Mouse (Mus musculus): ENCODE measurements around the gene Cilp2.

Cilp2 gene

DNA sequence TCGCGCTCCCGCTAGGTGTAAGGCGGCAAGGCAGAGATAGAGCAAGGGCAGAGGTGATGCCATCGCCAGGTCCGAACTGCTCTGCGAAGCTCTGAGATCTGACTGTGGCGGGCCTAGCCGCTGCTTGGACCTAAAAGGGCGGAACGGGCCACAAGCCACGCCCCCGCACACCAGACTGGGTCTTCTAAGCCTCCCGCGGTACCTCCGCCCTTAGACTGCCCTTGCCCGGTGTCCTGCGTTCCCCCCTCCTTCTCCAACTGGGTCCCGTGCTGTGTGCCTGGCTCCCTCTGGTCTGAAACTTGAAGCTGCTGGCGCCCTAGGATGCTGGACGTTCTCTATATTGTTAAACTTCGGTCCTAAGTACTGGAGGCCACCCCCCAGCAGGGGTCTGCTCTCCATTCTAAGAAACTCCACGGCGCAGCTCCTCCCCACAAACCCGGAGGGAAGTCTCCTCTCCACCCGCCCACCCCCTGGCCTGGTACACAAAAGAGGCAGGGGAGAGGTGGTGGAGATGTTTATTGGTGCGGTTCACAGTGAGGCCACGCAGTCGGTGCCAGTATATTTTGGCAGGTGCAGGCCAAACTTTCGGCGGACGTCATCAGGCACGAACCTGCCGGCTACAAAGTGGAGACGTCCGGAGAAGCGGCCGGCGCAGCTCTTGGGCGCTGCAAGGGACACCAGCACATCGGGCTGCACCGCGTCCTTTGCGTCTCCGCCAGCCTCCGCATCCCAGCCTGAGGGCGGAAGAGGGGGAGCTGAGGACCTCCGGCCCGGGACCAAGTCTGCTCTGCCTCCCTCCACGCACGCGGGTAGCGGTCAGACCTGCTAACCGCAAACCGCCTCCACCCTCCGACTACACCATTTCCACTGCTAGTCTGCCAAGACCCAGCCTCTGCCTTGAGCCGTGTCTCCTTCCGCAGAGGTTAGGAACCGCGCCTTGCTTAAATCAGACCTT lies at the start of gene Cilp2:
TSS of gene Cilp2 (minus strand) at position 399 of the 955 bp plus-strand sequence.
- in situ Hi-C loops (cut with MboI; ENCODE audit: unreplicated experiment in 2 of 2), result no loop called here

DNA sequence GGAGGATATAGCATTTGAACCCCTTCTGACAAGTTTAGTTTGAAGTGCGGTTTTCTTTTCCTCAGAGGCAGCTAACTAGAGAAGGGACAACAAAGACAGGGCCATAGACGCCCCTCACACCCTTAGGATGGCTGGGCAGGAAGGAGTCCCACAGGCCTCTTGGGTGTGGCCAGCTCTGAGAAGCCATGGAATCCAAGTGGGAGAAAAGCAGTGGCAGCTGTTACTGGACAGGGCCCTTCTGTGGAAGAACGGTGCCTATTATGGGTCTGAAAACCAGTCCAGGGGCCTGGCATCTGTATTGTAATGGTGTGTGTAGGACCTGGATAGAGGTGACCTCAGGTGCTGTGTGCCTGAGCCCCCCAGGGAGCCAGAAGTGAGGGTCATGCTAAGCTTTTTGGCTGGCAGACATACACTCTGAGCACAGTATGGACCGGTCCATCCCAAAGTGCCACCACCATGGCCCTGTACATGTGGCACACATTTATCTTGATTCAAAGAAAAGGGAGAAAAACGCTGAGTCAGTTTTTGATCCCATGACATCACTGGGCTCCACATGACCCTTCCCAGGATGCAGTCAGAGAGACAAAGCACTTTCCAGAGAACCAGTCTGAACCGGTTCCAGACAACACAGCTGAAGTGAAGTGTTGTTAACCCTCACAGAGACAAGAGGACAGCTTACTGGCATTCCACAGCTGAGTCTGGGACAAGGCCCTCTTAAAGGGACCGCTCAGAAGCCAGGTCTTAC lies 48.7 kb upstream of the Cilp2 start:
- in situ Hi-C loops (cut with MboI; ENCODE audit: unreplicated experiment in 2 of 2), result no loop called here

GRCm38 (mm10) chr8:69935431-69935830 lies 47.9 kb upstream of the Cilp2 start:
- in situ Hi-C loops (cut with MboI; ENCODE audit: unreplicated experiment in 2 of 2), result no loop called here

DNA sequence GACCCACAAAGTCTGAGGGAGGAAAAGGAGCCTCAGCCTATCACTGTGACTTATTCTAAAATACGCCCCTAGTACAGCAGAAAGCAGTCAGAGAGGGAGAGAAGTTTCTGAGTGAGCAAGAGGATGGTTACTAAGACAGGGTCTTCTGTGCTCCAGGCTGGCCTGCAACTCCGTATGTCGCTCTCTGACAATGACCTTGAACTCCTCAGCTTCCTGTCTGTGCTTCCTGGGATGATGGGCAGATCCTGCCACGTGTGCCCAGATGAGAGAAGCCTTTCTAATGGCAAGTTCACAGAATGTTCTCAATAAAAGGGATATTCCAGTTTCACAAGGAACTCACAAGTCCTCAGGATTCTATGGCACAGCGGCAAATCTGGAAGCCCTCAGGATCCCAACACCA lies 47.1 kb upstream of the Cilp2 start:
- in situ Hi-C loops (cut with MboI; ENCODE audit: unreplicated experiment in 2 of 2), result loop anchor here in 1 of 2 experiments (5.0 kb wide), 1 partner anchor 33 kb away; no protein-coding TSS in a partner anchor

- in situ Hi-C loops (cut with MboI; ENCODE audit: unreplicated experiment in 2 of 2), result loop anchor here in 1 of 2 experiments (5.0 kb wide), 1 partner anchor 33 kb away; no protein-coding TSS in a partner anchor
Observed at GRCm38 (mm10) chr8:69933811-69934210, 46.3 kb upstream of the Cilp2 start.

- in situ Hi-C loops (cut with MboI; ENCODE audit: unreplicated experiment in 2 of 2), result no loop called here
Observed at GRCm38 (mm10) chr8:69926901-69927300, 39.4 kb upstream of the Cilp2 start.

GRCm38 (mm10) chr8:69923986-69924385 lies 36.5 kb upstream of the Cilp2 start:
- in situ Hi-C loops (cut with MboI; ENCODE audit: unreplicated experiment in 2 of 2), result loop anchor here (5.0 kb wide), 3 partner anchors 78 to 238 kb away; partner anchors contain the start of gene Ncan (in 1 of the 2)

DNA sequence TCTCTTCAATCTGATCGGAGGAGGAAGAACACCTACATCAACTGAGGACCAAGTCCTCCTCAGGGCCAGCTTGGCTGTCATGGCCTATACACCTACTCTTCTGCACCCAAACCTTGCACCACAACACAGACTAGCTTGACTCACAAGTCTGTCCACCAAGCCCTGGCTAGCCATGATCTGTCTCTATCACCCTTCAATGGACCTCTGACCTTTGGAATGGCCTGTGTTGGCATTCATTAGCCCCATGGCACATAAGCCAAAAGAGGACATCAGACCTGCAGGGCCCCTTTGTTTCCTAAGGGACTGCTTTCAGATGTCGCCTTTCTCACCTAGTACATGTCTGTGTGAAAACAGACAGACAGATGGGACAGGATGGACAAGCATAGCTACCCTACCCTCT lies 33.7 kb upstream of the Cilp2 start:
- in situ Hi-C loops (cut with MboI; ENCODE audit: unreplicated experiment in 2 of 2), result loop anchor here (5.0 kb wide), 3 partner anchors 81 to 241 kb away; partner anchors contain the start of gene Ncan (in 1 of the 2)

DNA sequence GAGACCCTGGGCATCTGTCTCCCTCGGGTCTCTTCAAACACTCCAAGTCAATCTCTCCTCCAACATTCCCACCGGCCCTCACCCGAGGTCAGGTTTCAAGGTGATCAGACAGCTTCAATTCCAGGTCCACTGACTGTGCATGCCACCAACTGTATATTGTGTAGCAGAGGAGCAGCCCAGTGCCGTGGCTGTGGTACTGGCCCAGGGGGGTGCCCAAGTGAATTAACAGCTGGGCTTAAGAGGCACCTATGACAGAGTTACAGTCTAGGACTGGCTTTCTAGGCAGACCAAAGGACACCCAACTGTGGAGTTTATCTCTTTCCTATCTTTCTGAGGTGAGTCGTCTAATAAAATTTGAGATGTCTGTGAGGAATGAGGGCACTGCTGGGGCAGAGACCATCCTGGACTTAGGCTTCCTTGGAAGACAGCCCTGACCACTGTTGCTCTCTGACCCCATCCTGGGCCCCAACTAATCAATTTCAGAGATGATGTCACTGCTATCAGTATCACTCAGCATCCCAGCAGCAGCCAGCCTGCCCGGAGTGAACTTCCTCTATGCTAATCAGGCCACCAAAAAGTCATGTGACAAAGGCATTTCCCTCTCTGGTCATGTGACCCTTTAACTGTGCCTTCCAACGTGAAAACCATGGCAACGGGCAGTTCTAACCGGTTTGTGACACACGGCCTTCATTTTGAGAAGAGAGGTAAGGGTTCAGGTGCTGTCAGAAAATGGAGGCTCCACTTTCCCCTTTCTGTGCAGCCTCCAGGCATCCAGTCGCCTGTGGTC lies 32.6 kb upstream of the Cilp2 start:
- in situ Hi-C loops (cut with MboI; ENCODE audit: unreplicated experiment in 2 of 2), result loop anchor here (5.0 kb wide), 4 partner anchors 82 to 247 kb away; partner anchors contain the start of gene Ncan (in 1 of the 2)

DNA sequence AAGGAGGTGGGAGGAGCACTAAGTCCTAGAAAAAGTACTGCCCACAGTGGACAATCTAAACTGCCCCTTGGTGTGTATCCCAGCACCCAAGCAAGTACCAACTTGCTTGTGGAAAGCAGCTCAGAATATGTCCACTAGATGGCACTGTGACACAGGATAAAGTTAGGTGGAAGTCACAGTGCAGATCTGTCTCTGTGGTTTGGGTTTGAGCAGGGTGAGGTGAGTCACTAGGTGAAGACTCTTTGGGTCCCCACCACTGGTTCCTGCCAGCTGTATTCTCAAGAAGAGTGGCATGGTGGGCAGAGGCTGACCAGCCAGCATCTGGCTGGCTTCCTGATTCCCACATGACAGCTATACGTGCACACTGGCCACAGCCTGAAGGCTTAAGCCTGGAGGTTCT lies 31.5 kb upstream of the Cilp2 start:
- in situ Hi-C loops (cut with MboI; ENCODE audit: unreplicated experiment in 2 of 2), result loop anchor here in 1 of 2 experiments (5.0 kb wide), 2 partner anchors 83 to 248 kb away; no protein-coding TSS in a partner anchor

DNA sequence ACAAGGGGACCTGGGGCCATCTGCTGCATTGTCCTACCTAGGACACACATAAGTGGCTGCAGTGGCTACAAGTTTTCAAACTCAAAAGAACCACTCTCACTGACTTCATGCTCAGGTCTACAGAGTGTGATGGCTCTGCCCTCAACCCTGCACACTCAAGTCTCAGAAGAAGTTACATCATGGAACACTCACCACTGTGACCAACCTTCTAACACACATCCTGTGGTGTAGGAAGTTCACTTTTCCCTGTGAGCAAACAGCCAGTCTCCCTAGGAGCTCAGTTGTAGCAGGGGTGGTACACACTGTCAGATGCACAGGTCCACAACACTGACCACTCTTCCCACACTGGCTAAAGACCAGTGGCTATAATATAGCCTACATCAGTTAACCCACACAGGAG lies 31.0 kb upstream of the Cilp2 start:
- in situ Hi-C loops (cut with MboI; ENCODE audit: unreplicated experiment in 2 of 2), result loop anchor here in 1 of 2 experiments (5.0 kb wide), 2 partner anchors 84 to 249 kb away; no protein-coding TSS in a partner anchor

DNA sequence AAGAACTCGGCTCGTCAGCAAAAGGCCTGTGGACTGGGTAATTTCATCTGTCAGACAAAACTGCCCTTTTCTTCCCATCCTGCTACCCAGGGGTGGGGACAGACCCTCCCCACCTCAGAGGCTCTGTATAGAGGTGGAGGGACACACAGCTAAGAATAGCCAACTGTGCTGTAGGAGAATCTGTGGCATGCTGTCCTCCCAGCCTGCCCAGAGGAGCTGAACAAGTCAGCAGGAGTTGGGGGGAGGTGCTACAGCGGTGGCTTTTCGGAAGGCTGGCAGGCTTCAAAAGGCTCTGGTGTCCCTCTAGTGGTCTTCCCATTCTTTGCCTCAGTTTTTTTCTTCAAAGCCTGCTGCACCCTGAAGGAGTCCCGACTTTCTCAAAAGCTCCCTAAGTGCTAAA lies 28.3 kb upstream of the Cilp2 start:
- in situ Hi-C loops (cut with MboI; ENCODE audit: unreplicated experiment in 2 of 2), result loop anchor here in 1 of 2 experiments (5.0 kb wide), 2 partner anchors 87 to 252 kb away; no protein-coding TSS in a partner anchor

GRCm38 (mm10) chr8:69914526-69914925 lies 27.0 kb upstream of the Cilp2 start:
- in situ Hi-C loops (cut with MboI; ENCODE audit: unreplicated experiment in 2 of 2), result no loop called here

- in situ Hi-C loops (cut with MboI; ENCODE audit: unreplicated experiment in 2 of 2), result no loop called here
Observed at GRCm38 (mm10) chr8:69912478-69913074, 25.1 kb upstream of the Cilp2 start.

DNA sequence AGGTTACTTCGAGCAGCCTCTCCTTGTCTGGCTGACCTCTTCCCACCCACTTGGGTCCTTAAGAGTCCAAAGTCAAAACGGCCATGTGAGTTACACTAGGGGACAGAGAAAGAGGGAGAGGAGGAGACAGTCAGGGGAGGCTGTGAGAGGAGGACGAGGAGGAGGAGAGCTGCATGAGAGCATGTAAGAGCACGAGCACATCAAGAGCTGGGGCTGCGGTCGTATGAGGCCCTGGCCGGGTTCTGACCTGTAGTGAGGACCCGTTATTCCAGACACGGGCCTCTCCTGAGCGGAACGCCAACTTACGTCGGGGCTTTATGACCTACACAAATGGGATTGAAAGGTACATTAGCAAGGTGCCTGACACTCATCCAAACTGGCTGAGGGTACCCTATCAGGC lies 24.4 kb upstream of the Cilp2 start:
- in situ Hi-C loops (cut with MboI; ENCODE audit: unreplicated experiment in 2 of 2), result no loop called here

GRCm38 (mm10) chr8:69907106-69907505 lies 19.6 kb upstream of the Cilp2 start:
- in situ Hi-C loops (cut with MboI; ENCODE audit: unreplicated experiment in 2 of 2), result no loop called here

- in situ Hi-C loops (cut with MboI; ENCODE audit: unreplicated experiment in 2 of 2), result no loop called here
Observed at GRCm38 (mm10) chr8:69906260-69906659, 18.8 kb upstream of the Cilp2 start.

GRCm38 (mm10) chr8:69904096-69904495 lies 16.6 kb upstream of the Cilp2 start:
- in situ Hi-C loops (cut with MboI; ENCODE audit: unreplicated experiment in 2 of 2), result no loop called here

GRCm38 (mm10) chr8:69903063-69903542 lies 15.6 kb upstream of the Cilp2 start:
- in situ Hi-C loops (cut with MboI; ENCODE audit: unreplicated experiment in 2 of 2), result no loop called here

Data from v-Abl transformed pro-B cells (cell line).